Mouse (Mus musculus): ENCODE measurements at regions not wholly inside any gene's neighbourhood (a gene's known extent, or its start where the extent isn't known, plus 50 kb on each side); places are given as distances from the start of the nearest gene placed in this dataset.

GRCm38 (mm10) chr2:170218230-170219044 is 70.5 kb upstream of the Zfp217 start:
- 20% methylated on average over 22 of the region's 22 CpGs for WGBS
- Histone ChIP-seq H3K4me1 (replicated peaks; ENCODE audit: control insufficient read depth, insufficient read depth, low read length) (peaks cover 13% of the 10 kb centered on the region), H3K27me3 (replicated peaks; ENCODE audit: control insufficient read depth, insufficient read depth, low read length) (no peaks in the 10 kb centered on the region), H3K9ac (ENCODE audit: low read depth, low read length) (no peak overlapping the region), H3K9me3 (ENCODE audit: control insufficient read depth) (peaks cover 3% of the 10 kb centered on the region; the same call in 1 of the 2 replicates), H3K27ac (ENCODE audit: low read depth, low read length) (no peak overlapping the region), H3K4me2 (replicated peaks; ENCODE audit: low read depth) (peak overlapping the region; percentile 68), H3K36me3 (ENCODE audit: control insufficient read depth, insufficient read depth) (no peaks in the 10 kb centered on the region), H3K4me3 (ENCODE audit: low read depth, low read length) (0 out of 2 replicates have a peak overlapping the region, but pooled peaks have one; percentile 14)
- peak; percentile 82 for TF ChIP-seq CTCF (IDR thresholded peaks at IDR 0.05; ENCODE audit: low read depth)
- 0 out of 2 replicates have a peak, but pooled peaks have one; percentile 37 for ATAC-seq

DNA sequence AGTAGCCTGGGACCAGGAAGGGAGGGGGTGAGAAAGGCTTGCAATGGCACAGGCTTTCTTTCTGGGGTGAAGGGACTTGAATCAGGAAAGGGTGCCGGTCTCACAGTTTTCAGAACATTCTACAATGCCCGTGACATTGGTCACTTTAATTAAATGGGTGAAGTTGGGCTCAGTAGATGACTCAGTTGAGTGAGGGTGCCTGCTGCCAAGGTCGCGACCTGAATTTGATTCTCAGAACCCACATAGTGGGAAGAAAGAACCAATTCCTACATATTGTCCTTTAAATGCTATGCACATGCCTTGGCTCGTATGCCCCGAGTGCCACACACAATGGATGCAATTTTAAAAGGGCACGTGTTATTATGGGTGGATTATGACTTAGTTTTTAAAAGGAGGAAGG is 68.4 kb upstream of the Zfp217 start:
- Histone ChIP-seq H3K36me3 (ENCODE audit: control insufficient read depth, insufficient read depth) (no peaks in the 10 kb centered on the region), H3K27me3 (replicated peaks; ENCODE audit: control insufficient read depth, insufficient read depth, low read length) (no peaks in the 10 kb centered on the region), H3K4me2 (replicated peaks; ENCODE audit: low read depth) (no peak overlapping the region), H3K9ac (ENCODE audit: low read depth, low read length) (no peak overlapping the region), H3K27ac (ENCODE audit: low read depth, low read length) (no peak overlapping the region), H3K9me3 (ENCODE audit: control insufficient read depth) (peaks cover 3% of the 10 kb centered on the region; the same call in 1 of the 2 replicates), H3K4me3 (ENCODE audit: low read depth, low read length) (no peak overlapping the region), H3K4me1 (replicated peaks; ENCODE audit: control insufficient read depth, insufficient read depth, low read length) (0 out of 2 replicates have a peak, but pooled peaks cover 3% of the 10 kb centered on the region)
- no peak for TF ChIP-seq CTCF (IDR thresholded peaks at IDR 0.05; ENCODE audit: low read depth)
- WGBS = 93% methylated on average over 7 of the region's 7 CpGs
- ATAC-seq = no peak

DNA sequence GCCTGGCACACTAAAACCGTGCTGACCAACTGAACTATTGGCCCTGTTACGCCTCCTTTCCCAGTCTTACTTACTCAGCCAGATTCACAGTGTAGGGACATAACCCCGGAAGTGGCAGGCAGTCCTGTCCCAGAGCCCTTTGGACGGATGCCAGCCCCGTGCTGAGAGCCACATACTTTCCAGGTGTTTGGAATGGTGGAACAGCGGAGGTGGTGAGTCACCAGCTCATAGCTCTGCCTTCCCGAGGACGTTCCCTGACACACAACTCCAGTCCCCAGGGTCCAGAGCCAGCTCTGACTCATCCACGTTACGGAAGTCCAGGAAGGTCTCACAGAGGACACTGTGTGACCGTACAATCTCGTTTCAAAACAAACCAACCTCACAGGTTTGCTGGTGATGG is 61.2 kb upstream of the Zfp217 start:
- peak overlapping the region; percentile 21 for H3K4me2 ChIP-seq (replicated peaks; ENCODE audit: low read depth)
- H3K9me3 ChIP-seq (ENCODE audit: control insufficient read depth) = no peaks in the 10 kb centered on the region
- H3K4me1 ChIP-seq (replicated peaks; ENCODE audit: control insufficient read depth, insufficient read depth, low read length) = no peaks in the 10 kb centered on the region
- ATAC-seq = peak; percentile 97
- TF ChIP-seq CTCF (IDR thresholded peaks at IDR 0.05; ENCODE audit: low read depth) = no peak
- H3K36me3 ChIP-seq (ENCODE audit: control insufficient read depth, insufficient read depth) = no peaks in the 10 kb centered on the region
- peak overlapping the region; percentile 73 for H3K27ac ChIP-seq (ENCODE audit: low read depth, low read length)
- no peak overlapping the region for H3K9ac ChIP-seq (ENCODE audit: low read depth, low read length)
- no peaks in the 10 kb centered on the region for H3K27me3 ChIP-seq (replicated peaks; ENCODE audit: control insufficient read depth, insufficient read depth, low read length)
- H3K4me3 ChIP-seq (ENCODE audit: low read depth, low read length) = no peak overlapping the region
- 19% methylated on average over 12 of the region's 12 CpGs for WGBS

DNA sequence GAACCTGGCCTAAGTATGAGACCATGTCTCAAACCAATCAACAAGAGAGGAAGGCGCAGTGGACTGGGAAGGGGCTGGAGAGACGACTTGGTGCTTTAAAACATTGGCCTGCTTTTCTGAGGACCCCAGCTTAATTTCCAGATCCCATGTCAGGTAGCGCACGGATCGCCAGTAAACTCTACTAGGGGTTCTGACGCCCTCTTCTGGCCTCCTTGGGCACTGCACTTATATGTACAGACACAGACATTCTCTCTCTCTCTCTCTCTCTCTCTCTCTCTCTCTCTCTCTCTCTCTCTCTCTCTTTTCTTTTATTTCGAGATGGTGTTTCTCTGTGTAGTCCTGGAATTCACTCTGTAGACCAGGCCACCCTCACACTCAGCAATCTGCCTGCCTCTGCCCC is 60.0 kb upstream of the Zfp217 start:
- WGBS = 83% methylated on average over 7 of the region's 7 CpGs
- H3K4me1 ChIP-seq (replicated peaks; ENCODE audit: control insufficient read depth, insufficient read depth, low read length) = no peaks in the 10 kb centered on the region
- no peak overlapping the region for H3K27ac ChIP-seq (ENCODE audit: low read depth, low read length)
- no peak for ATAC-seq
- H3K4me2 ChIP-seq (replicated peaks; ENCODE audit: low read depth) = no peak overlapping the region
- H3K4me3 ChIP-seq (ENCODE audit: low read depth, low read length) = no peak overlapping the region
- H3K27me3 ChIP-seq (replicated peaks; ENCODE audit: control insufficient read depth, insufficient read depth, low read length) = no peaks in the 10 kb centered on the region
- no peak overlapping the region for H3K9ac ChIP-seq (ENCODE audit: low read depth, low read length)
- peak; percentile 54 for TF ChIP-seq CTCF (IDR thresholded peaks at IDR 0.05; ENCODE audit: low read depth)
- no peaks in the 10 kb centered on the region for H3K9me3 ChIP-seq (ENCODE audit: control insufficient read depth)
- H3K36me3 ChIP-seq (ENCODE audit: control insufficient read depth, insufficient read depth) = no peaks in the 10 kb centered on the region

DNA sequence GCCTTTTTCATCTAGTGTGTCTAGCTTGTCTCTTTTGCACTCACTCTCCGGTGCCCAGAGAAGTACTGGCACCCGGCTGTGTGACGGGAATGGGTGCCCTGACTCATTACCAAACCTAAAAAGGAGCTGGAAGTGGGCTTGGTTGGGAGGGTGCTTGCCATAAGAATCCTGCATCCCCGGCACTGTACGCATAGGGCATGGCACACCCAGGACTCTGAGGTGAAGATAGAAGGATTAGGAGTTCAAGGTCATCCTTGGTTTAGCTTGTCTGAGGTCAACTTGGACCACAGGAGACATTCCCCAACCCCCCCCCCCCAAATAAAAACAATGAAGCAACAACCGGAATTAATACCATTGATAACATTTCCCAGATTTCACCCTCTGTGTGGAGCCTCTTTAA is 59.5 kb upstream of the Zfp217 start:
- Histone ChIP-seq H3K27ac (ENCODE audit: low read depth, low read length) (no peak overlapping the region), H3K27me3 (replicated peaks; ENCODE audit: control insufficient read depth, insufficient read depth, low read length) (no peaks in the 10 kb centered on the region), H3K4me1 (replicated peaks; ENCODE audit: control insufficient read depth, insufficient read depth, low read length) (no peaks in the 10 kb centered on the region), H3K36me3 (ENCODE audit: control insufficient read depth, insufficient read depth) (no peaks in the 10 kb centered on the region), H3K9me3 (ENCODE audit: control insufficient read depth) (no peaks in the 10 kb centered on the region), H3K9ac (ENCODE audit: low read depth, low read length) (no peak overlapping the region), H3K4me2 (replicated peaks; ENCODE audit: low read depth) (no peak overlapping the region), H3K4me3 (ENCODE audit: low read depth, low read length) (no peak overlapping the region)
- no peak for TF ChIP-seq CTCF (IDR thresholded peaks at IDR 0.05; ENCODE audit: low read depth)
- no peak for ATAC-seq
- 90% methylated on average over 6 of the region's 6 CpGs for WGBS

- no peaks in the 10 kb centered on the region for H3K27me3 ChIP-seq (replicated peaks; ENCODE audit: control insufficient read depth, insufficient read depth, low read length)
- H3K4me2 ChIP-seq (replicated peaks; ENCODE audit: low read depth) = no peak overlapping the region
- WGBS = 50% methylated on average over 14 of the region's 14 CpGs
- TF ChIP-seq CTCF (IDR thresholded peaks at IDR 0.05; ENCODE audit: low read depth) = no peak
- H3K4me3 ChIP-seq (ENCODE audit: low read depth, low read length) = no peak overlapping the region
- H3K9me3 ChIP-seq (ENCODE audit: control insufficient read depth) = no peaks in the 10 kb centered on the region
- ATAC-seq = no peak
- H3K9ac ChIP-seq (ENCODE audit: low read depth, low read length) = no peak overlapping the region
- H3K27ac ChIP-seq (ENCODE audit: low read depth, low read length) = no peak overlapping the region
- no peaks in the 10 kb centered on the region for H3K4me1 ChIP-seq (replicated peaks; ENCODE audit: control insufficient read depth, insufficient read depth, low read length)
- H3K36me3 ChIP-seq (ENCODE audit: control insufficient read depth, insufficient read depth) = no peaks in the 10 kb centered on the region
Measured at GRCm38 (mm10) chr2:170206870-170207269, 59.0 kb upstream of the Zfp217 start.
